Mouse (Mus musculus) forebrain, embryonic 13.5 days (tissue): ENCODE measurements at regions not wholly inside any gene's neighbourhood (a gene's known extent, or its start where the extent isn't known, plus 50 kb on each side); places are given as distances from the start of the nearest gene placed in this dataset.

Source experiments
- ATAC-seq: fragments of 200-750 bp; cut with Nextera tagmentation; 2 replicates; pipeline ENCODE4 v1.8.0; 2017
- H3K27ac ChIP-seq: fragments of 300-500 bp; sonication (generic); 2 replicates; pipeline ENCODE4 v1.5.1; 2015; ENCODE audit warnings: inconsistent platforms, mild to moderate bottlenecking, moderate library complexity
- H3K27me3 ChIP-seq: fragments of 300-500 bp; sonication (generic); 2 replicates; pipeline ENCODE4 v1.6.1; 2015; ENCODE audit warnings: mild to moderate bottlenecking, inconsistent platforms
- H3K36me3 ChIP-seq: fragments of 300-500 bp; sonication (generic); 2 replicates; pipeline ENCODE4 v1.6.1; 2015; ENCODE audit warnings: mild to moderate bottlenecking, inconsistent platforms; ENCODE audit not compliant: poor library complexity, severe bottlenecking
- H3K4me1 ChIP-seq: fragments of 300-500 bp; sonication (generic); 2 replicates; pipeline ENCODE4 v1.6.1; 2015; ENCODE audit warnings: inconsistent platforms
- H3K4me2 ChIP-seq: fragments of 300-500 bp; sonication (generic); 2 replicates; pipeline ENCODE4 v1.6.1; 2015; ENCODE audit warnings: inconsistent platforms, mild to moderate bottlenecking, moderate library complexity
- H3K4me3 ChIP-seq: fragments of 300-500 bp; sonication (generic); 2 replicates; pipeline ENCODE4 v1.5.1; 2015; ENCODE audit warnings: mild to moderate bottlenecking, inconsistent platforms
- H3K9ac ChIP-seq: fragments of 300-500 bp; sonication (generic); 2 replicates; pipeline ENCODE4 v1.6.1; 2015; ENCODE audit warnings: mild to moderate bottlenecking, inconsistent platforms
- H3K9me3 ChIP-seq: fragments of 300-500 bp; sonication (generic); replicated peaks from 2 replicates; pipeline ENCODE4 v1.6.1; 2016; ENCODE audit warnings: inconsistent platforms
- WGBS: fragments of 180-500 bp; shearing (Covaris S2); methylation state at CpG from one replicate; pipeline ENCODE4 v1.1.7; 2015; 5-methylcytosine and 5-hydroxymethylcytosine counted together

DNA sequence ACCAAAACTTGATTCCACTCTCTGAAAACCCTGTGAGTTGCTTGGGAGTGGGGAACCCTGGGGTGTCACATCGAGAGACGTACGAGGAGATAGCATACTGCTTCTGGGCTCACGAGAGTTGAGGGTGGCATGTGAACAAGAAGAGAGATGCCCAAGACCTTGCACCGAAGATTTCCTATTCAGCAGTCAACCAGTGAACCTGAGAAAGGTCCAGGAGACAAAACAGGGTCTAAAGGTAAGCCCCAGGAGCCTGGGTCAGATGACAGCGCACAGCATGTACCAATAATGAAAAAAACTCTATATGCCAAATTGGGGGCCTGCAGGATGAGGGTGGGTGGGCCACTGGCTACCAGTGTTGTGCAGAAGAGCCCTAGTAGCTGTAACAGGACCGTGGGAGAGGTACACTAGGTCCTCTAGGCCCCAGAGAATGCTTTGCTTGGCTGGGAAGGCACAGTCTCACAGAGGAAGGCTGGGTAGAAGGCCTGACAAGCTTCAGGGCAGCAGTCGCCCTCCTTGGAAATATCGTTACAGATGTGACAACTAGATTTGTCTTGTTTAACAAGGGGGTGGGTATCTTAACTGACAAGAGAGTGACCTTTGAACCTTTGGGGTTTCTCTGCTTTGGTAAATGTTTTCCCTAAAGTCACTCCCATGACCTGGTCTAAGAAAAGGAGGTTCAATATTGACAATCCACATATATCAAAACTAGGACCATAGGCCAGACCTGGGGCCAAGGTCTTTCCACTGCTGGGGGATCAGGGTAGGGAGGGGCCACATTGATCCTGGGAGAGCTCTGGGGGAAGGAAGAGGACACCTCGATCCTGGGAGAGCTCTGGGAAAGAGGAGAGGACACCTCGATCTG is 93.1 kb downstream of the Zfp706 start:
- H3K27me3 ChIP-seq = no peaks in the 10 kb centered on the region
- no peak for ATAC-seq
- H3K9me3 ChIP-seq = no peaks in the 10 kb centered on the region
- WGBS = 88% methylated on average over 11 of the region's 11 CpGs
- H3K9ac ChIP-seq = no peak overlapping the region
- no peak overlapping the region for H3K27ac ChIP-seq
- no peaks in the 10 kb centered on the region for H3K36me3 ChIP-seq
- no peaks in the 10 kb centered on the region for H3K4me1 ChIP-seq
- no peak overlapping the region for H3K4me3 ChIP-seq
- no peak overlapping the region for H3K4me2 ChIP-seq

DNA sequence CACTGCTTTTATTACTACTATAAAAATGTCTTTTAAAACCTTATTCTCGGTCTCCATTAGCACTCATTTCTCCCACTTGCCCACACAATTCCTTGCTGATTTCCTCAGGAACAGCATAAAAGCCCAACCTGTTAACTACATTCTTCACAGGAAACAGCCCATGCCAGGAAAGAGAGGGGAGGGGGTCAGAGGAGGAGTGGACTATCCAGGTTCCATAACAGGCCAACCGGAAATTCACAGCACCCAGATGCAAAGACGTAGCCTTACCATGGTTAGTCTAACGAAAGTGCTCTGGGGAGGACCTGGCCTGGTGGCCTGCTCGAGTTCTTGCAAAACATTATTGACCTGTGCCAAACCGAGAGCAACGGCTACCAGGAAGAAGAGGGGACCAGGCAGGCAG is 94.3 kb downstream of the Zfp706 start:
- H3K27ac ChIP-seq = no peak overlapping the region
- no peaks in the 10 kb centered on the region for H3K36me3 ChIP-seq
- no peaks in the 10 kb centered on the region for H3K4me1 ChIP-seq
- ATAC-seq = no peak
- no peak overlapping the region for H3K9ac ChIP-seq
- no peaks in the 10 kb centered on the region for H3K27me3 ChIP-seq
- H3K9me3 ChIP-seq = no peaks in the 10 kb centered on the region
- WGBS = 91% methylated on average over 7 of the region's 7 CpGs
- H3K4me3 ChIP-seq = no peak overlapping the region
- no peak overlapping the region for H3K4me2 ChIP-seq

DNA sequence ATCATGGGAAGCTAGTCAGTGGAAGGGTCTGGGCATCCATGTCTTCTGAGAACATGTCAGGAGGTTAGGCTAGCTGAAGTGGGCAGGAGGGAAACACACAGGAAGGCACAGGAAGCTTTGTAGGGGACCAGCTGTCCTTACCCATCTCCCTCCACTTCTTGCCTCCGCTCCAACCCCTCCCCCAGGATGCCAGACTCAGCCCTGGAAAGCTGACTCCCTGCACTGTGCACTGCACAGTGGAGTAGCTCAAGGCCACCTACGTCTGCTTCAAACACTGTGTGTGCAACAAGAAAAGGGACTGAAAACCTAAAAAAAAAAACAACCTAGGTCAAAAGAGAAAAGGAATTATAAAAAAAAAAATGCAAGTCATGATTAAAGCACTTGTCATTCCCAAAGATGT is 97.3 kb downstream of the Zfp706 start:
- WGBS = 75% methylated on average over 2 of the region's 2 CpGs
- Histone ChIP-seq H3K4me2 (no peak overlapping the region), H3K9me3 (no peaks in the 10 kb centered on the region), H3K4me3 (no peak overlapping the region), H3K36me3 (no peaks in the 10 kb centered on the region), H3K27ac (no peak overlapping the region), H3K4me1 (no peaks in the 10 kb centered on the region), H3K9ac (no peak overlapping the region), H3K27me3 (no peaks in the 10 kb centered on the region)
- ATAC-seq = no peak

DNA sequence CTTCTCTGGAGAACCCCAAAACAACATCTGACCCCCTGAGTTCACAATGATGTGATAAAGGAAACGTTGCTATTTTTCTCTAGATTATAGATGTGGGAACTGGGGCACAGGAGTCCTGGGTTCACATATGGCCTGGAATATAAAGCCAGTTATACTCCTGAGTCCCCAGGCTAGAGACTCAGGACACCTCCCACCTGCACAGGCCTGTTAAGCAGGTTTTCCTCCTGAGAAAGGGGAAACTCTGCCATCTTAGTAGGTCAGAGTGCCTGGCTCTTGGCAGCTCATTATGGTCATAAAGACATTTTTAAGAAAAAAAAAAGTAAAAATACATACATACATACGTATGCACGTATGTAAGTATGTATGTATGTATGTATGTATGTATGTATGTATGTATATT is 98.1 kb downstream of the Zfp706 start:
- no peak for ATAC-seq
- no peaks in the 10 kb centered on the region for H3K9me3 ChIP-seq
- no peak overlapping the region for H3K27ac ChIP-seq
- no peaks in the 10 kb centered on the region for H3K36me3 ChIP-seq
- H3K4me1 ChIP-seq = no peaks in the 10 kb centered on the region
- H3K9ac ChIP-seq = no peak overlapping the region
- no peaks in the 10 kb centered on the region for H3K27me3 ChIP-seq
- H3K4me2 ChIP-seq = no peak overlapping the region
- no peak overlapping the region for H3K4me3 ChIP-seq
- 90% methylated on average over 3 of the region's 3 CpGs for WGBS

DNA sequence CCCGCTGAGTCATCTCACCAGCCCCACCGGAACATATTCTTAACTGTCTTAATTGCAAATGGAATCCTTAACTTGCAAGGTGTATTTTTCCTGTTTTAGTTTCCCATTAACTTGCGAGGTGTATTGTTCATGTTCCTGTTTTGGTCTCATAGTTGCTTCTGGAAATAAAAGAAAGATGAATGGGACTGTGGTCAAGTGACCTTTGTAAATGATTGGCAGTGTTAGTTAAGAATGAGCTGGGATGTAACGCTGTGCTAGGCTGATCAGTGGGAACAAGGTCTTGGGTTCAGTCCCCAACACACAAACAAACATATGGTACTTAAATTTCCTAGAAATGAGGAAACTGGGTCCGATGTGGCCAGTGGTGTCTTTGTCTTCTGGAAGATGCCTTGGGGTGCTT is 100.8 kb downstream of the Zfp706 start:
- Histone ChIP-seq H3K36me3 (no peaks in the 10 kb centered on the region), H3K9ac (no peak overlapping the region), H3K9me3 (no peaks in the 10 kb centered on the region), H3K4me1 (peaks cover 4% of the 10 kb centered on the region), H3K4me3 (no peak overlapping the region), H3K4me2 (no peak overlapping the region), H3K27me3 (no peaks in the 10 kb centered on the region), H3K27ac (no peak overlapping the region)
- WGBS = 91% methylated on average over 5 of the region's 5 CpGs
- no peak for ATAC-seq

DNA sequence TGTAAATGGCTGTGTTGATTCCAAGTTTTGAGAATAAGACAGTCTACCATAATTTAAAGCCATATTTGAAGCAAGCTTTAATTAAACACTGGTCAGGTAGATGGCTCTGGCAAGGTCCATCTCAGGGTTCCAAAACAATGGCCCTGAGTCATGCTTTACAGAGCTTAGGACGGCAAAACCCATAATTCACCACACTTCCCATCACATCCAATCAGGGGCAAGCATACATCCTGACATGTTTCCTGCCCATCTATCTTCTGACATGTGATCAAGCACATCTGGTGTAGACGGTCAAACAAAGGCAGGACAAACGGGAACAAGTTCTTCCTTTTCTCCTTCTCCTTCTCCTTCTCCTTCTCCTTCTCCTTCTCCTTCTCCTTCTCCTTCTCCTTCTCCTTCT is 101.5 kb downstream of the Zfp706 start:
- no peak overlapping the region for H3K9ac ChIP-seq
- H3K36me3 ChIP-seq = no peaks in the 10 kb centered on the region
- H3K4me3 ChIP-seq = no peak overlapping the region
- no peaks in the 10 kb centered on the region for H3K9me3 ChIP-seq
- no peak overlapping the region for H3K27ac ChIP-seq
- no peaks in the 10 kb centered on the region for H3K27me3 ChIP-seq
- WGBS = 90% methylated on average over 3 of the region's 3 CpGs
- no peak overlapping the region for H3K4me2 ChIP-seq
- no peak for ATAC-seq
- H3K4me1 ChIP-seq = peaks cover 12% of the 10 kb centered on the region

DNA sequence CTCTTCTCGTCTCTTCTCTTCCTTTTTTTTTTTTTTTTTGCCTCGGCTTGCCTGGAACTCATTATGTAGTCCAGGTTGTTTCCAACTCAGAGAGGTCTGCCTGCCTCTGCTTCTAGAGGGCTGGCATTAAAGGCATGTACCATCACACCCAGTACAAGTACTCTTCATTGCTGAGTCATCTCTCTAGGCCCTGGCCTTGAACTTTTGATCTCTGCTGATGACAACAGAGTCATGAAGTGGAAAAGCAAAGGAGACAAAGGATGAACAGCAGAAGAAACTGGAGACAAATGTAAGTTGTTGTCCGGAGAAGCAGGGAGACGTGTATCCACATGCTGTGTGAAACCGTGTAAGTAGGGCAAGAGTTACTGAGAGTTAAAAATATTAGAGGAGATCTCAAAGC is 103.7 kb downstream of the Zfp706 start:
- Histone ChIP-seq H3K4me1 (peaks cover 15% of the 10 kb centered on the region), H3K36me3 (no peaks in the 10 kb centered on the region), H3K9ac (no peak overlapping the region), H3K27me3 (no peaks in the 10 kb centered on the region), H3K27ac (no peak overlapping the region), H3K4me2 (no peak overlapping the region), H3K9me3 (no peaks in the 10 kb centered on the region), H3K4me3 (no peak overlapping the region)
- no peak for ATAC-seq
- 76% methylated on average over 5 of the region's 5 CpGs for WGBS

DNA sequence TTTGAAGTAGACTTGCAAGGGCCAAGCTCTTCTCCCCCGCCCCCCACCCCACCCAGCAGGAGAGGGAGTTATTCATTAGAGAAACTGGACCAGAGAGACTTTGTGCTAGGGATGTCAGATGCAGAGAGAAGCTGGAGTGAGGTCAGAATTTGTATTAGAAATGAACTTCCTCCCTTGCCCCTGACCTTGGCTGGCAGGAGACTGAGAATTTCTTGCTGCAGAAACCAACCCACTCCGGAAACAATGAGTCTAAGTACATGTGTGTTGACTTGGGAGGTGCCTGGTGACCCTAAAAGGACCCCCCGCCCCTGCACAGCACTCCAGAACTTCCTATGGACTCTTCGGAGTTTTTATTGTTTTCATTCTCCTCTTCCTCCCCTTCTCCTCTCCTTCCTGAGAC is 104.3 kb downstream of the Zfp706 start:
- H3K27ac ChIP-seq = no peak overlapping the region
- H3K36me3 ChIP-seq = no peaks in the 10 kb centered on the region
- ATAC-seq = no peak
- WGBS = 57% methylated on average over 4 of the region's 4 CpGs
- peaks cover 15% of the 10 kb centered on the region for H3K4me1 ChIP-seq
- no peak overlapping the region for H3K4me3 ChIP-seq
- H3K9ac ChIP-seq = no peak overlapping the region
- H3K9me3 ChIP-seq = no peaks in the 10 kb centered on the region
- H3K27me3 ChIP-seq = no peaks in the 10 kb centered on the region
- no peak overlapping the region for H3K4me2 ChIP-seq

DNA sequence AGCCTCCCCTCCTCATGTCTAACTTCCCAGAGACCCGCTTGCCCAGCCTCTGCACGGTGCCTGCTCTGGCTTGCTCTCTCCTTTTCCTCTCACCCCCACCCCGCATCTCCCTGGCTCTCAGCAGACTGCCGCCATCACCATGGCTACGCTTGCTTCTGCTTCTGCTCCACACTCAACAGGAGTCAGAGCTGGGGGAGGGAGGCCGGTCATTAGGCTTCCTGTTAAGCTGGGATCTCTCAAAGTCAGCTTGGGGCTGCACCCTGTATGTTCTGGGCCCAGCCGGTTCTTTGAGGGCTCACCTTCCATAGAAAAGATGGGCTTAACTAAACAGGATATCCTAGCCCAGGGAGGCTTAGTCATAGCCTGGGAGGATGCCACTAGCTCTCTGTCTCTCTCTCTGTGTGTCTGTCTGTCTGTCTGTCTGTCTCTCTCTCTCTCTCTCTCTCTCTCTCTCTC is 105.7 kb downstream of the Zfp706 start:
- Histone ChIP-seq H3K4me3 (no peak overlapping the region), H3K9me3 (no peaks in the 10 kb centered on the region), H3K4me2 (peak overlapping the region; percentile 23), H3K4me1 (peaks cover 15% of the 10 kb centered on the region), H3K27me3 (no peaks in the 10 kb centered on the region), H3K27ac (peak overlapping the region; percentile 5), H3K36me3 (no peaks in the 10 kb centered on the region), H3K9ac (peak overlapping the region; percentile 45; the same call in 1 of the 2 replicates)
- WGBS = 6% methylated on average over 7 of the region's 7 CpGs
- peak; percentile 97 for ATAC-seq

DNA sequence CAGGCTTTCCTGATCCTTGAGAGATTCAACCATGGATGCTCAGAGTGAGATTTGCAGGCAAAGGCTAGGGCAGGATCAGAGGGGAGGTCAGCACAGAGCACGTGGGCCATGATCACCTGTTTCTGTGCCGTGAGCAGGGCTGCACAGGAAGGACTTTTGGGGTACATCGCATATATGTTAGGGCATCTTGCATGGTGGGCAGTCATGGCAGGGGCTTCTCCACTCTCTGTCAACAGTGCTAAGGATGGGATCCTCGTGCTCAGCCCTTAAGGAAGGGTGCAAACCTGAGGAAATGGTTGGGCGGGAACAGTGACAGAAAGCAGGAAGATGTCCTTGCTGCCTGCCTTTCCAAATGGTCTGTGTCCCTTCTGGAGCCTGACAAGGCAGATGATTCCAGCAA is 106.2 kb downstream of the Zfp706 start:
- peaks cover 15% of the 10 kb centered on the region for H3K4me1 ChIP-seq
- peak overlapping the region; percentile 45; the same call in 1 of the 2 replicates for H3K9ac ChIP-seq
- no peak overlapping the region for H3K4me3 ChIP-seq
- no peaks in the 10 kb centered on the region for H3K36me3 ChIP-seq
- peak overlapping the region; percentile 23 for H3K4me2 ChIP-seq
- no peaks in the 10 kb centered on the region for H3K27me3 ChIP-seq
- H3K9me3 ChIP-seq = no peaks in the 10 kb centered on the region
- H3K27ac ChIP-seq = peak overlapping the region; percentile 5; the same call in 1 of the 2 replicates
- ATAC-seq = peak; percentile 34
- 67% methylated on average over 5 of the region's 5 CpGs for WGBS

DNA sequence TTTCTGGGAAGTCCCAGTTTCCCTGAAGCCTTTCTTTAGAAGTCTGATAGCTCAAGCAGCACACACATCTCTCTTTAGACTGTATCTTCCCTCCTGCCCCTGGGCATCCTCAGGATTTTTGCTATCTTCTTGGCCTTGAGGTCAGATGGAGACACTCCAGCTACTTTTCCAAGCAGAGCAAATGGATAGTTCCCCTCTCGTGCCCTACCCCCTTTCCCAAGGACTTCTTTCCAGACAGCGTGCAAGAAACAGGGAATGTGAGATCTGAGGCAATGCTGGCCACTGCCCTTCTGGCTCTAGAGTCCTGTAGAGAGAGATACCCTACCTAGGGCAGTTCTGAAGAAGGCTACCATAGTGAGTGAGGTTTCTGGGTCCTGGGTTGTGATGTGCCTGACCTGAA is 106.6 kb downstream of the Zfp706 start:
- H3K4me2 ChIP-seq = no peak overlapping the region
- no peak overlapping the region for H3K4me3 ChIP-seq
- no peaks in the 10 kb centered on the region for H3K27me3 ChIP-seq
- H3K4me1 ChIP-seq = peaks cover 15% of the 10 kb centered on the region
- H3K9me3 ChIP-seq = no peaks in the 10 kb centered on the region
- H3K27ac ChIP-seq = no peak overlapping the region
- ATAC-seq = no peak
- H3K36me3 ChIP-seq = no peaks in the 10 kb centered on the region
- no peak overlapping the region for H3K9ac ChIP-seq
- 62% methylated on average over 2 of the region's 2 CpGs for WGBS

DNA sequence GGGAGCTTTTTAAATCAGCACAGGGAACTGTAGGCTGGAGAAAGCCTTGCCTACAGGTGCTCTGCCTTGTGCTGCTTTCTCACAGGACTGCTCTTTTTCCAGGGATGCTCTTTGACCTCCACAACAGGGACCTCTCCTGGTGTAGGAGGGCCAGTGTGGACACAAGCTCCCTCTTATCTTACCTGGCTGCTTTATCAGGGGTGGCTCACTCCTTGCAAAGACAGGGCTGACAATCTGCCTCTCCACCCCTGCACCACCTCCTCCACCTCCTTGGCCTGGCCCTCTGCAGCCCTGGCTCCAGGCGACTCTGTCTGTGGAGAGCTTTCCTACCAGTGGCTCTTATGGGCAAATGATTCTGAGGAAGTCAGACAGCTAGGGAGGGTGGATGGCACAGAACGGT is 107.7 kb downstream of the Zfp706 start:
- no peaks in the 10 kb centered on the region for H3K36me3 ChIP-seq
- peaks cover 15% of the 10 kb centered on the region for H3K4me1 ChIP-seq
- H3K4me3 ChIP-seq = no peak overlapping the region
- H3K27ac ChIP-seq = no peak overlapping the region
- H3K4me2 ChIP-seq = no peak overlapping the region
- ATAC-seq = no peak
- WGBS = 71% methylated on average over 2 of the region's 2 CpGs
- no peak overlapping the region for H3K9ac ChIP-seq
- no peaks in the 10 kb centered on the region for H3K9me3 ChIP-seq
- H3K27me3 ChIP-seq = no peaks in the 10 kb centered on the region
